Mouse (Mus musculus) embryonic fibroblast, embryonic 13.5 days (primary cell): ENCODE results near the gene Prpf31.

Experiments used
- CTCF ChIP-seq: IDR thresholded peaks from 2 replicates; pipeline ENCODE4 v1.5.1; 2011; ENCODE audit warnings: mild to moderate bottlenecking, control low read depth, low read length, moderate library complexity, borderline replicate concordance; ENCODE audit not compliant: insufficient read depth
- POLR2A ChIP-seq: IDR thresholded peaks from 2 replicates; pipeline ENCODE4 v1.6.1; 2011; ENCODE audit warnings: low read depth, mild to moderate bottlenecking, control low read depth, low read length, moderate library complexity

- TF ChIP-seq POLR2A (no peak), CTCF (no peak)
Measured at GRCm38 (mm10) chr7:3608668-3609067, 21.1 kb upstream of the Prpf31 start.
